Mouse (Mus musculus): ENCODE results near the gene Rtkn. TPM values are rescaled to one million over a fixed set of nuclear protein-coding genes. Genes with fewer than 3 reads are reported as not detected.

The Rtkn gene
- polyA plus RNA-seq, 1 experiment from 2014 or later = 79.5 TPM

GRCm38 (mm10) chr6:83104158-83104557, 31.1 kb upstream of the Rtkn start:
- no peak overlapping the region for H3K9ac ChIP-seq
- no peaks in the 10 kb centered on the region for H3K9me3 ChIP-seq
- WGBS = 84% methylated on average over 4 of the region's 4 CpGs
- peaks cover 32% of the 10 kb centered on the region for H3K4me1 ChIP-seq
- no peak overlapping the region for H3K4me2 ChIP-seq
- H3K27ac ChIP-seq = no peak overlapping the region
- no peak for ATAC-seq (ENCODE audit: insufficient number of reproducible peaks, low FRiP score, low TSS enrichment, low read depth)
- H3K4me3 ChIP-seq = no peak overlapping the region
- H3K27me3 ChIP-seq = no peaks in the 10 kb centered on the region
- peaks cover 5% of the 10 kb centered on the region; the same call in 1 of the 2 replicates for H3K36me3 ChIP-seq

- H3K27ac ChIP-seq = peak overlapping the region; percentile 85; the same call in 1 of the 2 replicates
- H3K36me3 ChIP-seq = peaks cover 12% of the 10 kb centered on the region; the same call in 1 of the 2 replicates
- peaks cover 28% of the 10 kb centered on the region for H3K4me1 ChIP-seq
- no peak overlapping the region for H3K9ac ChIP-seq
- H3K27me3 ChIP-seq = no peaks in the 10 kb centered on the region
- no peaks in the 10 kb centered on the region for H3K9me3 ChIP-seq
- no peak for ATAC-seq (ENCODE audit: insufficient number of reproducible peaks, low FRiP score, low TSS enrichment, low read depth)
- peak overlapping the region; percentile 82 for H3K4me2 ChIP-seq
- peak overlapping the region; percentile 89 for H3K4me3 ChIP-seq
- 35% methylated on average over 13 of the region's 13 CpGs for WGBS
Measured at GRCm38 (mm10) chr6:83107566-83108400, 27.5 kb upstream of the Rtkn start.

GRCm38 (mm10) chr6:83108762-83109668, 26.2 kb upstream of the Rtkn start, which contains the start of gene Mrpl53:
Gene Mrpl53 (plus strand): TSS chr6:83109040.
- peak within 1 kb of the TSS; percentile 85 for H3K27ac ChIP-seq
- H3K9me3 ChIP-seq = no peaks in the 10 kb centered on the region
- peak within 1 kb of the TSS; percentile 89 for H3K4me3 ChIP-seq
- peaks cover 12% of the 10 kb centered on the region; the same call in 1 of the 2 replicates for H3K36me3 ChIP-seq
- peak; percentile 79 for ATAC-seq (ENCODE audit: insufficient number of reproducible peaks, low FRiP score, low TSS enrichment, low read depth)
- WGBS = under 1% methylated on average over 76 of the region's 76 CpGs
- H3K27me3 ChIP-seq = no peaks in the 10 kb centered on the region
- peak within 1 kb of the TSS; percentile 82 for H3K4me2 ChIP-seq
- peak within 1 kb of the TSS; percentile 90 for H3K9ac ChIP-seq
- H3K4me1 ChIP-seq = peaks cover 20% of the 10 kb centered on the region

- Histone ChIP-seq H3K27ac (no peak overlapping the region), H3K4me2 (no peak overlapping the region)
- no peak for ATAC-seq (ENCODE audit: insufficient number of reproducible peaks, low FRiP score, low TSS enrichment, low read depth)
Measured at GRCm38 (mm10) chr6:83111510-83112136, 23.6 kb upstream of the Rtkn start.

GRCm38 (mm10) chr6:83115011-83115671, 20.1 kb upstream of the Rtkn start, which contains the start of gene Mogs:
Gene Mogs (plus strand): TSS chr6:83115496.
- 1% methylated on average over 58 of the region's 58 CpGs for WGBS
- no peaks in the 10 kb centered on the region for H3K27me3 ChIP-seq
- peak; percentile 86 for ATAC-seq (ENCODE audit: insufficient number of reproducible peaks, low FRiP score, low TSS enrichment, low read depth)
- H3K4me2 ChIP-seq = peak within 1 kb of the TSS; percentile 70
- H3K4me3 ChIP-seq = peak within 1 kb of the TSS; percentile 96
- peak within 1 kb of the TSS; percentile 91 for H3K9ac ChIP-seq
- H3K27ac ChIP-seq = peak within 1 kb of the TSS; percentile 89
- peaks cover 37% of the 10 kb centered on the region for H3K4me1 ChIP-seq
- no peaks in the 10 kb centered on the region for H3K9me3 ChIP-seq
- peaks cover 37% of the 10 kb centered on the region for H3K36me3 ChIP-seq

More at GRCm38 (mm10) chr6:83111510-83112136, 23.6 kb upstream of the Rtkn start:
- no peak overlapping the region for H3K9ac ChIP-seq
- peaks cover 10% of the 10 kb centered on the region; the same call in 1 of the 2 replicates for H3K36me3 ChIP-seq
- 91% methylated on average over 4 of the region's 4 CpGs for WGBS
- no peaks in the 10 kb centered on the region for H3K9me3 ChIP-seq
- H3K4me3 ChIP-seq = no peak overlapping the region
- H3K27me3 ChIP-seq = no peaks in the 10 kb centered on the region
- H3K4me1 ChIP-seq = peaks cover 35% of the 10 kb centered on the region

GRCm38 (mm10) chr6:83115682-83116372, 19.4 kb upstream of the Rtkn start:
- Histone ChIP-seq H3K9ac (peak overlapping the region; percentile 91), H3K4me3 (peak overlapping the region; percentile 96), H3K4me1 (peaks cover 42% of the 10 kb centered on the region), H3K27me3 (no peaks in the 10 kb centered on the region), H3K36me3 (peaks cover 36% of the 10 kb centered on the region), H3K27ac (peak overlapping the region; percentile 89), H3K4me2 (peak overlapping the region; percentile 70), H3K9me3 (no peaks in the 10 kb centered on the region)
- ATAC-seq (ENCODE audit: insufficient number of reproducible peaks, low FRiP score, low TSS enrichment, low read depth) = peak; percentile 70
- 1% methylated on average over 47 of the region's 48 CpGs for WGBS

- ATAC-seq (ENCODE audit: insufficient number of reproducible peaks, low FRiP score, low TSS enrichment, low read depth) = no peak
- H3K27ac ChIP-seq = 0 out of 2 replicates have a peak overlapping the region, but pooled peaks have one; percentile 89
- peak overlapping the region; percentile 91 for H3K9ac ChIP-seq
- H3K4me3 ChIP-seq = peak overlapping the region; percentile 96
- peak overlapping the region; percentile 70 for H3K4me2 ChIP-seq
- no peaks in the 10 kb centered on the region for H3K27me3 ChIP-seq
- peaks cover 43% of the 10 kb centered on the region for H3K4me1 ChIP-seq
- 74% methylated on average over 11 of the region's 11 CpGs for WGBS
- no peaks in the 10 kb centered on the region for H3K9me3 ChIP-seq
- peaks cover 30% of the 10 kb centered on the region for H3K36me3 ChIP-seq
Measured at GRCm38 (mm10) chr6:83116373-83117164, 18.7 kb upstream of the Rtkn start.

- peak overlapping the region; percentile 96; the same call in 1 of the 2 replicates for H3K4me3 ChIP-seq
- ATAC-seq (ENCODE audit: insufficient number of reproducible peaks, low FRiP score, low TSS enrichment, low read depth) = no peak
- 79% methylated on average over 4 of the region's 4 CpGs for WGBS
- H3K27me3 ChIP-seq = no peaks in the 10 kb centered on the region
- peak overlapping the region; percentile 70; the same call in 1 of the 2 replicates for H3K4me2 ChIP-seq
- H3K4me1 ChIP-seq = peaks cover 48% of the 10 kb centered on the region
- H3K36me3 ChIP-seq = peaks cover 30% of the 10 kb centered on the region
- no peak overlapping the region for H3K27ac ChIP-seq
- no peak overlapping the region for H3K9ac ChIP-seq
- H3K9me3 ChIP-seq = no peaks in the 10 kb centered on the region
Measured at GRCm38 (mm10) chr6:83117165-83117438, 18.2 kb upstream of the Rtkn start.

- Histone ChIP-seq H3K4me3 (no peak overlapping the region), H3K4me1 (peaks cover 53% of the 10 kb centered on the region), H3K4me2 (no peak overlapping the region), H3K27ac (no peak overlapping the region), H3K27me3 (no peaks in the 10 kb centered on the region), H3K9ac (no peak overlapping the region), H3K36me3 (peaks cover 30% of the 10 kb centered on the region), H3K9me3 (no peaks in the 10 kb centered on the region)
- ATAC-seq (ENCODE audit: insufficient number of reproducible peaks, low FRiP score, low TSS enrichment, low read depth) = no peak
- WGBS = 86% methylated on average over 13 of the region's 13 CpGs
Measured at GRCm38 (mm10) chr6:83117616-83118015, 17.6 kb upstream of the Rtkn start.

GRCm38 (mm10) chr6:83118369-83118768, 16.9 kb upstream of the Rtkn start:
- no peak overlapping the region for H3K4me2 ChIP-seq

More at GRCm38 (mm10) chr6:83118369-83118768, 16.9 kb upstream of the Rtkn start:
- Histone ChIP-seq H3K4me3 (no peak overlapping the region), H3K36me3 (peaks cover 30% of the 10 kb centered on the region), H3K4me1 (peaks cover 59% of the 10 kb centered on the region), H3K9ac (no peak overlapping the region), H3K27me3 (no peaks in the 10 kb centered on the region), H3K27ac (no peak overlapping the region), H3K9me3 (no peaks in the 10 kb centered on the region)
- ATAC-seq (ENCODE audit: insufficient number of reproducible peaks, low FRiP score, low TSS enrichment, low read depth) = no peak
- 85% methylated on average over 11 of the region's 11 CpGs for WGBS
